ENCODE assay signal across 8 mouse cellular contexts in the genomic region with DNA sequence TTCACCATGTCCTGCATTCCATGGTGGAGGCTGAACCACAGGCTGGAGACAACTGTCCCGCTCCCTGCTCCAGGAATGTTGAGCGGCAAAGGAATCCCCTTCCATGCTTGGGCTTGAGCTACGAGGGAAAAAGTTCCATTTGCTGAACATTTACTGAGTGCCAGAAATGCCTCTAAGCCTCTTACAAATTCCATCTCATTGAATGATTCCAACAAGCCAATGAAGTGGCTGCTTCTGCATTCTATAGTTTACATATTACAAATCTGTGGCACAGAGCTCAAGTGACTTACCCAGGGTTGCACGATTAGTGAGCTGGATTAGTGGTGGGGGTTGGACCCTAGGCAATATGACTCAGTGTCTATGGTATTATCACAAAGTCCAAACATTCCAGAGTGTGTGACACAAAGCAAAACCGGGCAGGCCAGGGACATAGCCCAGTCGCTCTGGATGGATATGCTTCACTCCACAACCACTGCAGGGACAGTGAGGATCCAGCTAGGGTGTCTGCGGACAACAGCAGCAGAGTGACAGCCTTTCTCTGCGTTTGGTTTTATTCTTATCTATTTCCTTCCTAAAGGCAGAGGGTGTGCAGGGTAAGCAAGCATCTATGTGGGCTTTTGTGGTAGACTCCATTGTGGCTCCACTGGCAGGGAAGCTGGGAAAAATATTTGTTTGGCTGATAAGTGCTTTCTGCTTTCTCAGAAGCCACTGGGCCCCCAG. TPM values are rescaled to one million over a fixed set of nuclear protein-coding genes. Genes with fewer than 3 reads are reported as not detected.
A peak's percentile ranks its signal among the peaks of the same experiment; 100 is the strongest.
DNase-seq lines count a peak whose midpoint lies in the region; ATAC-seq lines count a peak whose summit lies in the region.

No protein-coding gene starts in this region.

- no peak for ATAC-seq in neural tube, embryonic 11.5 days (ENCODE audit: insufficient read depth, low FRiP score, low TSS enrichment)

- no peak for DNase-seq in neural tube, embryonic 11.5 days (ENCODE audit: low spot score)
- no peak for DNase-seq in neural tube, embryonic 10.5 days (ENCODE audit: extremely low spot score, low spot score)
- peak; percentile 95 for DNase-seq in heart, adult 11 months
- peak; percentile 14 for DNase-seq in kidney, adult 9 months
- peak; percentile 36 to 68 for DNase-seq in lung, postnatal 4 days
- DNase-seq in right cerebral cortex, postnatal 25 days: no peak
- DNase-seq in thymus, postnatal 36 days: no peak
- DNase-seq in ovary, postnatal 10 days (ENCODE audit: low spot score): no peak

- no peak overlapping the region for H3K4me2 ChIP-seq in neural tube, embryonic 11.5 days (ENCODE audit: low read depth)

- H3K4me3 ChIP-seq in neural tube, embryonic 11.5 days (ENCODE audit: low read depth, low read length): no peak overlapping the region

- H3K4me1 ChIP-seq in neural tube, embryonic 11.5 days (ENCODE audit: control insufficient read depth, insufficient read depth, low read length): no peaks in the 10 kb centered on the region

- H3K36me3 ChIP-seq in neural tube, embryonic 11.5 days (ENCODE audit: control insufficient read depth, insufficient read depth, low read length): no peaks in the 10 kb centered on the region

- H3K9me3 ChIP-seq in neural tube, embryonic 11.5 days (ENCODE audit: control insufficient read depth, low read length): no peaks in the 10 kb centered on the region

- WGBS in neural tube, embryonic 11.5 days: 76% methylated on average over 8 of the region's 8 CpGs

- H3K27ac ChIP-seq in neural tube, embryonic 11.5 days (ENCODE audit: low read depth, low read length): peak overlapping the region; percentile 42; the same call in 1 of the 2 replicates

- no peaks in the 10 kb centered on the region for H3K27me3 ChIP-seq in neural tube, embryonic 11.5 days (ENCODE audit: control insufficient read depth, insufficient read depth, low read length)

- no peak overlapping the region for H3K9ac ChIP-seq in neural tube, embryonic 11.5 days (ENCODE audit: low read length)

RNA-seq across cellular contexts. Expression of a gene that starts 16.6 kb away (rescaled TPM):
- polyA plus RNA-seq in neural tube, embryonic 11.5 days (2014; fragmentation: Nextera tagmentation; extraction: Ambion mirVana): 6.2 and 7.2 TPM in 2 replicates

Comparison
In these comparisons a context has a peak if more than half of its experiments do, and no peak if none do; other contexts are left out.
1. DNase-seq: peak in heart, adult 11 months (single experiment), kidney, adult 9 months (single experiment) and lung, postnatal 4 days (2 of 2); none in neural tube, embryonic 11.5 days (single experiment), neural tube, embryonic 10.5 days (single experiment), right cerebral cortex, postnatal 25 days (single experiment), thymus, postnatal 36 days (0 of 2) and ovary, postnatal 10 days (single experiment).